Mouse (Mus musculus) stomach, postnatal 0 days (tissue): ENCODE data around the gene Med27. TPM values are rescaled to one million over a fixed set of nuclear protein-coding genes. Genes with fewer than 3 reads are reported as not detected.

Experiments
- ATAC-seq: fragments of 200-750 bp; cut with Nextera tagmentation; 2 replicates; pipeline ENCODE4 v1.8.0; 2017; ENCODE audit not compliant: low FRiP score, low TSS enrichment
- DNase-seq: peaks from one replicate; pipeline ENCODE4 v3.0.0-alpha.2; 2016; ENCODE audit warnings: low spot score
- H3K27ac ChIP-seq: fragments of 300-500 bp; sonication (generic); replicated peaks from 2 replicates; pipeline ENCODE4 v1.5.1; 2014; ENCODE audit warnings: mild to moderate bottlenecking, control low read depth
- H3K27me3 ChIP-seq: fragments of 300-500 bp; sonication (generic); 2 replicates; pipeline ENCODE4 v1.6.1; 2014; ENCODE audit warnings: low read length; ENCODE audit not compliant: control insufficient read depth, insufficient read depth
- H3K36me3 ChIP-seq: fragments of 300-500 bp; sonication (generic); 2 replicates; pipeline ENCODE4 v1.6.1; 2014; ENCODE audit warnings: low read length, mixed read lengths; ENCODE audit not compliant: control insufficient read depth, insufficient read depth
- H3K4me1 ChIP-seq: fragments of 300-500 bp; sonication (generic); replicated peaks from 2 replicates; pipeline ENCODE4 v1.6.1; 2014; ENCODE audit warnings: antibody characterized with exemption; ENCODE audit not compliant: control insufficient read depth, insufficient read depth
- H3K4me2 ChIP-seq: fragments of 300-500 bp; sonication (generic); replicated peaks from 2 replicates; pipeline ENCODE4 v1.6.1; 2014; ENCODE audit warnings: low read depth, mild to moderate bottlenecking, control low read depth, moderate library complexity
- H3K4me3 ChIP-seq: fragments of 300-500 bp; sonication (generic); 2 replicates; pipeline ENCODE4 v1.5.1; 2014; ENCODE audit warnings: low read depth, low read length, control low read depth
- H3K9ac ChIP-seq: fragments of 300-500 bp; sonication (generic); 2 replicates; pipeline ENCODE4 v1.6.1; 2014; ENCODE audit warnings: mild to moderate bottlenecking, low read length, control low read depth, mixed read lengths
- H3K9me3 ChIP-seq: fragments of 300-500 bp; sonication (generic); 2 replicates; pipeline ENCODE4 v1.6.1; 2016; ENCODE audit warnings: low read length; ENCODE audit not compliant: control insufficient read depth
- CTCF ChIP-seq: IDR thresholded peaks from 2 replicates; pipeline ENCODE4 v1.5.1; 2016; ENCODE audit warnings: antibody characterized with exemption, low read depth, mild to moderate bottlenecking, moderate library complexity
- EP300 ChIP-seq: optimal IDR thresholded peaks from 2 replicates; pipeline ENCODE3; 2016; ENCODE audit warnings: antibody characterized with exemption
- WGBS: fragments of 180-500 bp; shearing (Covaris S2); extraction: QIAGEN DNeasy Blood & Tissue Kit; methylation state at CpG from one replicate; pipeline ENCODE4 v1.1.7; 2014; 5-methylcytosine and 5-hydroxymethylcytosine counted together
- polyA plus RNA-seq: library from polyadenylated mRNA; unstranded; fragments of >200 nt; fragmentation: Nextera tagmentation; extraction: Ambion mirVana; gene quantifications from 2 replicates; pipeline ENCODE4 v1.2.1, GENCODE M21; 2015

The Med27 gene
- polyA plus RNA-seq, 1 experiment from 2014 or later: 25.6 TPM

DNA sequence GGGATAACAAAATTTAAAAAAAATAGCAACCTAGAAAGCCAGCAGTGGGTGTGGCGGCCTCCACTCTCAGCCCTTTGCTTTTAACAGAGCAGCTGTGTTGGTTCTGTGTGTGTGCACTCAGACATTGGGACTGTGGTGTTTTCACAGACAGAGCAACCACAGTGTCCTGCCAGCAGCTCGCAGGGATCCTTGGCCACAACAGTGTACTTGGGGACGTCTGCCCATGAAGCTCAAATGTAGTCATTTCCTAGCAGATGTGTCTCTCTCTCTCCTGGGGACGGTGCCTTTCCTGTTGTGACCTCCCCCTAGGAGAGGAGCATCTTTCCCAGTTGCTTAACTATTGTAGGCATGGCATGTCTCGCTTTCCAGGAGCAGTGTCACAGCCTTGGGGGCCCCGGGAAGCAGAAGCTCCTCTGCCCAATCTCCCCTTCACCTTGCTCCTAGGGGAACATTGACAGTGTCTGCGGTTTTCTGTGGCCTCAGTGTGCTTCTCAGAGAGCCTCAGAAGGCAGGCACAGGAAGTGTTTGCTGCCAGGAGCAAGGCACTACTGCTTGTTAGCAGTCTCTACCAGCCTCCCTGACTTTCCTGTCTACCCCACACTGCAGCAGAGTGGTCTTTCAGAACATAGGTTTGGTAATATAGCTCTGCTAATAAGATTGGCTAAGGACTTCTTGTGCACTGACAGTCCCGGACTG lies 18.5 kb downstream of the Med27 start:
- 85% methylated on average over 8 of the region's 8 CpGs for WGBS
- DNase-seq: no peak
- Histone ChIP-seq H3K36me3 (no peaks in the 10 kb centered on the region), H3K27ac (no peak overlapping the region), H3K4me2 (no peak overlapping the region), H3K4me3 (no peak overlapping the region), H3K9me3 (no peaks in the 10 kb centered on the region), H3K9ac (no peak overlapping the region), H3K4me1 (no peaks in the 10 kb centered on the region; the same call in 1 of the 2 replicates), H3K27me3 (no peaks in the 10 kb centered on the region)
- TF ChIP-seq CTCF: no peak
- no peak for TF ChIP-seq EP300
- ATAC-seq: no peak

DNA sequence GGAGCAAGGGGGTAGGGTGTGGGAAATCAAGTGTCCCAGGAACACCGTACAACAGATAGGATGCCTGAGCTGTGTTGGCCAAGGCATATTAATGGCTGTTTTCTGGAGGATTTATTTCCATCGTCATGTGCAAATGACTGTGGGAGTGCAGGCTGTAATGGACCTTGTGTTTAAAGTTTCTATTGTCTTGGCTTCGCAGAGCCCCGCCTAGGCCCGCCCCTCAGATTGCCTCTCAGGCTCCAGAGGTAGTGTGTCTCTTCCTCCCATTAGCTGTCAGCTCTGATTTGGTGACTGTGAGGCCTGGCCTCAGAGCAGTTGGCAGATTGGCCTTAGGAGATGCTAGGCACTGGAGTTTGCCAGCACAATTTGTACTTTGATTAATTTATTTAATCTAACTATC lies 22.1 kb downstream of the Med27 start:
- Histone ChIP-seq H3K4me3 (no peak overlapping the region), H3K4me2 (no peak overlapping the region), H3K4me1 (no peaks in the 10 kb centered on the region), H3K9me3 (no peaks in the 10 kb centered on the region), H3K27ac (no peak overlapping the region), H3K36me3 (no peaks in the 10 kb centered on the region), H3K27me3 (no peaks in the 10 kb centered on the region), H3K9ac (no peak overlapping the region)
- 61% methylated on average over 5 of the region's 5 CpGs for WGBS
- DNase-seq (no peak), ATAC-seq (no peak)
- TF ChIP-seq EP300: no peak
- no peak for TF ChIP-seq CTCF

DNA sequence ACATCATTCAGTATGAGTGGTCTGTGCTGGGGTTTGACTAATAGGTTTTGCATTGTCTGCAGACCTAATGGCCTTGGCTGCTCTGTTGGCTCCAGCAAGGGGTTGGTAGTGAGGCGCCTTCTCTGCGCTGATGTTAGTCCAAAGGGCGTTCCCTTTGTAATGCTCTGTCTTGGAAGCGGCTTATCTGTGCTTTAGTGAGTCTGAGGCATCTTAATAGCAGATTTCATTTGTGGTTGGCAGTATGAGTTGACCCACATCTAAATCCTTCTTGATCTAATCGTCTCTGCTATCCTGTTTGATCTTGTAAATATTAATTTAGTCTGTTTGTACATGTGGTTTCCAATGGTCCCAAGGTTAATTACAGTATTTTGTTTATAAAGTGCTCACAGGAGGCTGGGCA lies 25.6 kb downstream of the Med27 start:
- Histone ChIP-seq H3K9me3 (no peaks in the 10 kb centered on the region), H3K27ac (no peak overlapping the region), H3K4me3 (no peak overlapping the region), H3K36me3 (no peaks in the 10 kb centered on the region), H3K4me2 (no peak overlapping the region), H3K9ac (no peak overlapping the region), H3K27me3 (no peaks in the 10 kb centered on the region), H3K4me1 (no peaks in the 10 kb centered on the region)
- TF ChIP-seq EP300 (no peak), CTCF (no peak)
- WGBS: 64% methylated on average over 5 of the region's 5 CpGs
- ATAC-seq (no peak), DNase-seq (no peak)

DNA sequence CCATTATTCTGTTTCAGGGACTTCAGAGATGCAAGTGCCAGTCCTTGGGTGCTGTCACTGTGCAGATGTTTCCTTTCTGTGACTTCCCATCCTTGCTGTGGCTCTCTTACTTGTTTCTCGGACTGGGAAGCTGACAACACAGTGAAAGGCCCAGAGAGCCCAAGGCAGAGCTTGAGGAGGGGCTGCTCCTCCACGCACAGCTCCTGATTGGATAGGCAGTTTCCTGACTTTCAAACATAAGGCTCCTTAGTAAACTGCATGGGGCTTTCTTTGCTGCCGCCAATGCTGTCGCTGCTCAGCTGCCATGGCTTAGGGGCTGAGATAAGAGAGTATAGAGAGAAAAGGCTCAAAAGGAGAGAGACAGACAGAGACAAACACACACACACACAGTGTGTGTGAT lies 35.1 kb downstream of the Med27 start:
- Histone ChIP-seq H3K27ac (no peak overlapping the region), H3K4me3 (no peak overlapping the region), H3K9ac (no peak overlapping the region), H3K4me1 (no peaks in the 10 kb centered on the region), H3K9me3 (no peaks in the 10 kb centered on the region), H3K27me3 (no peaks in the 10 kb centered on the region), H3K4me2 (no peak overlapping the region), H3K36me3 (no peaks in the 10 kb centered on the region)
- WGBS: 31% methylated on average over 4 of the region's 4 CpGs
- TF ChIP-seq CTCF (no peak), EP300 (no peak)
- ATAC-seq (no peak), DNase-seq (no peak)

DNA sequence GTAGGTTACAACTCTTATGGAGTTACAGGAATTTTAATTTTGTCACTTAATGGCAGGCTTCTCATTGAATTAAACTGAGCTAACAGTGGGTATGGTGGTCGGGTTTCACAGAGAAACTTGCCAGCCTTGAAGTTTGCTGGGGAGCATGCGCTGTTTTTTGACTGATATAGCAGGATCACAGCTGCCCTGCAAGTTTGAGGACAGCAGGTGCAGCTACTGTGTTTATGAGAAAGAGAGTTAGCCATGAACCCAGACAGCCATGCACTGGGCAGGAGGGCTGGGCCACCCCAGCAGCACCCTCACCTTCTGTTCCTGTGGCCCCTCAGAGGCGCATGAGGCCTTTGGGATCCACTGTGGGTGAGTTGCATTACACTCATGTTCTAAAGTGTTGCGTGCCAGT lies 36.0 kb downstream of the Med27 start:
- no peak for DNase-seq
- TF ChIP-seq EP300 (no peak), CTCF (no peak)
- Histone ChIP-seq H3K9me3 (no peaks in the 10 kb centered on the region), H3K4me3 (no peak overlapping the region), H3K9ac (no peak overlapping the region), H3K36me3 (no peaks in the 10 kb centered on the region), H3K27me3 (no peaks in the 10 kb centered on the region), H3K4me2 (no peak overlapping the region), H3K27ac (no peak overlapping the region), H3K4me1 (no peaks in the 10 kb centered on the region)
- WGBS: 92% methylated on average over 4 of the region's 4 CpGs
- no peak for ATAC-seq

DNA sequence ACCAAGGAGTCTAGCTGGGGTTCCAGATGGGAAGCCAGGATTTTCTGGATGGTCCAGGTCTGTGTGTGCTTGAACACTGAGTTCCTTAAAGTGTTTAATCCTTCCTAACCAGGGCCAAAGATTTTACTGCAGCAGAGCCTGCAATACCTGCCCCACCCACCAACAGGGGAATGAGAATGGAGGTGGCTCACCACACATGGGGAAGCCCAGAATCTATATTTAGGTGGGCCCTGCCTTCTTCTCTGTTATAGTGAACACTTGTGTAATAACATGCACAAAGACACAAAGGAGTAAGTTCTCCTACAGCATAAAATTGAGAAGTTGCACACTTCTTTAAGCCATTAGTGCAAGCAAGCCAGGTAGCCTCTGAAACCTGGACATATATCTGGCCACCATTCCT lies 36.5 kb downstream of the Med27 start:
- no peak for DNase-seq
- H3K27ac ChIP-seq: no peak overlapping the region
- no peak overlapping the region for H3K4me2 ChIP-seq
- no peak for ATAC-seq
- H3K9me3 ChIP-seq: no peaks in the 10 kb centered on the region
- no peaks in the 10 kb centered on the region for H3K4me1 ChIP-seq
- TF ChIP-seq CTCF (no peak), EP300 (no peak)
- no peak overlapping the region for H3K9ac ChIP-seq
- no peaks in the 10 kb centered on the region for H3K27me3 ChIP-seq
- H3K4me3 ChIP-seq: no peak overlapping the region
- no peaks in the 10 kb centered on the region for H3K36me3 ChIP-seq
